Mouse (Mus musculus) cerebellum, adult 2 months (tissue): ENCODE results near the gene Bclaf1.

Experiments
- CTCF ChIP-seq: fragments of 200-500 bp; IDR thresholded peaks from 2 replicates; pipeline ENCODE4 v1.5.1; 2011; ENCODE audit warnings: low read depth, mild to moderate bottlenecking, control low read depth, low read length, moderate library complexity, borderline replicate concordance; ENCODE audit not compliant: insufficient read depth
- POLR2A ChIP-seq: fragments of 200-500 bp; IDR thresholded peaks from 2 replicates; pipeline ENCODE4 v1.6.1; 2011; ENCODE audit warnings: low read length, control low read depth, borderline replicate concordance; ENCODE audit not compliant: insufficient read depth

- TF ChIP-seq CTCF, result no peak
- TF ChIP-seq POLR2A, result no peak
Observed at GRCm38 (mm10) chr10:20345736-20346135, 33.5 kb downstream of the Bclaf1 start.
